Mouse (Mus musculus) liver, adult 2 months (tissue): ENCODE measurements at regions not wholly inside any gene's neighbourhood (a gene's known extent, or its start where the extent isn't known, plus 50 kb on each side); places are given as distances from the start of the nearest gene placed in this dataset.

Source experiments
- DNase-seq: peaks from one replicate; pipeline ENCODE4 v3.0.0-alpha.2; 2011; ENCODE audit warnings: low read depth, low spot score; ENCODE audit errors: extremely low read depth
- H3K27ac ChIP-seq: fragments of 200-500 bp; replicated peaks from 2 replicates; pipeline ENCODE4 v1.5.1; 2012; ENCODE audit warnings: low read depth, mild to moderate bottlenecking, control low read depth, inconsistent platforms, low read length; ENCODE audit not compliant: insufficient read depth
- H3K27me3 ChIP-seq: fragments of 200-500 bp; 2 replicates; pipeline ENCODE4 v1.6.1; 2012; ENCODE audit warnings: mild to moderate bottlenecking, moderate library complexity, low read length, inconsistent platforms; ENCODE audit not compliant: control insufficient read depth, insufficient read depth
- H3K36me3 ChIP-seq: fragments of 200-500 bp; 2 replicates; pipeline ENCODE4 v1.6.1; 2012; ENCODE audit warnings: low read length, inconsistent platforms; ENCODE audit not compliant: control insufficient read depth, insufficient read depth
- H3K4me1 ChIP-seq: fragments of 200-500 bp; 2 replicates; pipeline ENCODE4 v1.6.1; 2011; ENCODE audit warnings: low read length; ENCODE audit not compliant: control insufficient read depth, insufficient read depth
- H3K4me3 ChIP-seq: fragments of 200-500 bp; 2 replicates; pipeline ENCODE4 v1.5.1; 2011; ENCODE audit warnings: low read depth, mild to moderate bottlenecking, control low read depth, low read length, moderate library complexity; ENCODE audit not compliant: insufficient read depth
- H3K79me2 ChIP-seq: fragments of 200-500 bp; 2 replicates; pipeline ENCODE4 v1.6.1; 2012; ENCODE audit warnings: inconsistent platforms, mild to moderate bottlenecking, low read length, moderate library complexity; ENCODE audit not compliant: control insufficient read depth, insufficient read depth
- H3K9ac ChIP-seq: fragments of 200-500 bp; 2 replicates; pipeline ENCODE4 v1.6.1; 2012; ENCODE audit warnings: low read depth, mild to moderate bottlenecking, control low read depth, inconsistent platforms, low read length
- CTCF ChIP-seq: fragments of 200-500 bp; IDR thresholded peaks from 2 replicates; pipeline ENCODE4 v1.5.1; 2011; ENCODE audit warnings: low read depth, low read length, control low read depth
- POLR2A ChIP-seq: fragments of 200-500 bp; IDR thresholded peaks from 2 replicates; pipeline ENCODE4 v1.6.1; 2011; ENCODE audit warnings: low read length, control low read depth; ENCODE audit not compliant: insufficient read depth; ENCODE audit errors: extremely low read depth
- WGBS: fragments of 180-500 bp; shearing (Covaris S2); methylation state at CpG from one replicate; pipeline ENCODE4 v1.1.7; 2018; 5-methylcytosine and 5-hydroxymethylcytosine counted together

DNA sequence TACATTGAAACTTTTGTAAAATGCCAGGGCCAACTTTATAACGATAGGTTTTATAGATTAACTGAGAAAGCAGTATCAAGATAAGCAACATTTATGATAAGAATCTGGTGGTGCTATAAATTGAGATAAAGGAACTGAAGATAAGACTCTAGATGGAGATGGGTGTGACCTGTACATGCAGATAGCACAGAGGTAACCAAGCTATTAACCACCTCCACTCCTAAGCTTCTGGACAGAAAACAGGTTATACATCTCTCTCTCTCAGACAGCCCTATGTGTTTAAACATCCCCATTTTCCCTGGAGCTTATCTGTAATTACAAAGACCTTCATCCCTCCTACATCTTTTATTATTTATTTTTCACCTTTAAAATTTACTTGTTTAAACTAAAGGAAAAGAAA lies 590.5 kb upstream of the Nrg3 start:
- no peaks in the 10 kb centered on the region for H3K4me1 ChIP-seq
- WGBS: 77% methylated on average over 1 of the region's 1 CpGs
- no peak for TF ChIP-seq POLR2A
- TF ChIP-seq CTCF: no peak
- H3K9ac ChIP-seq: no peak overlapping the region
- H3K27me3 ChIP-seq: no peaks in the 10 kb centered on the region
- no peak overlapping the region for H3K27ac ChIP-seq
- no peaks in the 10 kb centered on the region for H3K36me3 ChIP-seq
- no peak for DNase-seq
- no peak overlapping the region for H3K4me3 ChIP-seq
- H3K79me2 ChIP-seq: no peaks in the 10 kb centered on the region

DNA sequence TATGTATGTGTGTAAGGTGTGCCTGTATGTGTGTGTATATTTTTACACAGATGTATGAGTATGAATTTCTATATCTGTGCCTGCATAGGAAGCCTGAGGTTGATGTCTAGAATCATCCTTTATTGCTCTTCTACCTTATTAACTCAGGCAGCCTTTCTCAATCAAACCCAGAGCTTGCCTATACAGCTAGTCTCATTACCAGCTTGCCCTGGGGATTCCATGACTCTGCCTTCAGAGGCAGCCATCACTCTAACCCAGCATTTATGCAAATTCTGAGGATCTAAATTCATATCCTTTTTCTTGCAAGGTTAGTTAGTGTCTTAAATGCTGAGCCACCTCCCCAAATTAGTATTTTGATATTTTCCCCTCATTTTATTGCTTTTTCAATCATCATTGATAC lies 569.0 kb upstream of the Nrg3 start:
- DNase-seq: no peak
- no peaks in the 10 kb centered on the region for H3K36me3 ChIP-seq
- no peaks in the 10 kb centered on the region for H3K79me2 ChIP-seq
- H3K27me3 ChIP-seq: no peaks in the 10 kb centered on the region
- no peak for TF ChIP-seq POLR2A
- no peaks in the 10 kb centered on the region; the same call in 1 of the 2 replicates for H3K4me1 ChIP-seq
- H3K9ac ChIP-seq: no peak overlapping the region
- H3K27ac ChIP-seq: no peak overlapping the region
- no peak overlapping the region for H3K4me3 ChIP-seq

DNA sequence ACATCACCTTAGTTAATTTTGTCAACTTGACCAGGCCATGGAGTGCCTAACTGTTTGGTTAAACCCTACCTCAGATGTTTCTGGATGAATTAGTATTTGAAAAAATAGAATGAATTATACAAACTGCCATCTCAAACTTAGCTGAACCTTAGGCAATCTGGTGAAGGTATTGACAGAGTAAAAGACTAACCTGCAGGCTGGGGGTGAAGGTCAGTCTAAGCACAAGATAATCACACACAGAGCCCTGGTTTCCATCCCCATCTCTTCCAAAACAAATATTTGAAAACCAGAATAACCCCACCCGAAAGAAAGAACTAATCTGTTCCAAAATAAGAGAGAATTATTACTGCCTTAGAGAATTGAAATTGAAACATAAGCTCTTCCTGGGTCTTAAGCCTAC lies 563.3 kb upstream of the Nrg3 start:
- 15% methylated on average over 1 of the region's 1 CpGs for WGBS

DNA sequence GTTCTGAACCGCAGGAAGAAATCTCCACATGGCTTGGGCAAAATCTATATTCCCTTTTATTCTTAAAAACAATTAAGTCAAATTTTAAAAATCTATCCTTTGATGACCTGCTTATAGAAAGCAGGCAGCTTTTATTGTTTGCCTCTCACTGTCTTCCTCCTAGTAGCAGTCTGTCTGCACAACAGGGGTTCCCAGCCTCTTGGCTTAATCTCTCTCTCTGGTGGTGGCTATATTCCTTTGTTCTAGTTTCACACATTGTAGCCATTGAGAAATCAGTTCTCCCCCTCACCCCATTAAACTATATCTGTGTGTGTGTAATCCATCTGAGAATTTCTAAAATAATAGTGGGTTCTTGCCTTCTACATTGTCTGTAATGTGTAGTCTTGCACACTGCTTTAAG lies 542.4 kb upstream of the Nrg3 start:
- H3K4me3 ChIP-seq: no peak overlapping the region
- H3K27ac ChIP-seq: no peak overlapping the region
- H3K9ac ChIP-seq: no peak overlapping the region
- no peaks in the 10 kb centered on the region for H3K27me3 ChIP-seq
- no peaks in the 10 kb centered on the region for H3K36me3 ChIP-seq
- H3K4me1 ChIP-seq: no peaks in the 10 kb centered on the region
- TF ChIP-seq POLR2A (no peak), CTCF (no peak)
- 94% methylated on average over 1 of the region's 1 CpGs for WGBS
- DNase-seq: no peak
- H3K79me2 ChIP-seq: no peaks in the 10 kb centered on the region

More for the DNA sequence above, 563.3 kb upstream of the Nrg3 start:
- Histone ChIP-seq H3K4me1 (no peaks in the 10 kb centered on the region; the same call in 1 of the 2 replicates), H3K9ac (no peak overlapping the region), H3K79me2 (no peaks in the 10 kb centered on the region), H3K36me3 (no peaks in the 10 kb centered on the region), H3K27ac (no peak overlapping the region), H3K27me3 (no peaks in the 10 kb centered on the region), H3K4me3 (no peak overlapping the region)
- TF ChIP-seq POLR2A (no peak), CTCF (no peak)
- peak; percentile 97 for DNase-seq

DNA sequence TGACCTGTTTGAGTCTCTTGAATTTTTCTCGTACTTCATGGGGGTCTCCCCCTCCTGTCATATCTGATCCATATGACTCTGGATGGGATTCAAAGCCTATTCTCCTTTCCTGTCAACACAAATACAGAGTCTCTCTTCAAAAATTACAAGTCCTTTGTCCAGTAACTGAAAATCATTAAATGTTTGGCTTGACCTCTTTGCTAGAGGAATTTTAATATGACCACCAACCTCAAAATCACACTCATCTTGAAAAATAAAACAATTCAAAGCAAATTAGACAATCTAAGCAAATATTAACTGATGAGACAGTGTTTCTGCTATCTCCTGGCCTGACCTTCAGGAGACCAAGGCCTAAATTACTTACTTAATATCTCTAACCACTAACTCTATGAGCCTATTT lies 541.8 kb upstream of the Nrg3 start:
- Histone ChIP-seq H3K36me3 (no peaks in the 10 kb centered on the region), H3K79me2 (no peaks in the 10 kb centered on the region), H3K27ac (no peak overlapping the region), H3K4me3 (no peak overlapping the region), H3K27me3 (no peaks in the 10 kb centered on the region), H3K4me1 (no peaks in the 10 kb centered on the region), H3K9ac (no peak overlapping the region)
- TF ChIP-seq POLR2A (no peak), CTCF (no peak)
- no peak for DNase-seq
- WGBS: 70% methylated on average over 1 of the region's 1 CpGs

DNA sequence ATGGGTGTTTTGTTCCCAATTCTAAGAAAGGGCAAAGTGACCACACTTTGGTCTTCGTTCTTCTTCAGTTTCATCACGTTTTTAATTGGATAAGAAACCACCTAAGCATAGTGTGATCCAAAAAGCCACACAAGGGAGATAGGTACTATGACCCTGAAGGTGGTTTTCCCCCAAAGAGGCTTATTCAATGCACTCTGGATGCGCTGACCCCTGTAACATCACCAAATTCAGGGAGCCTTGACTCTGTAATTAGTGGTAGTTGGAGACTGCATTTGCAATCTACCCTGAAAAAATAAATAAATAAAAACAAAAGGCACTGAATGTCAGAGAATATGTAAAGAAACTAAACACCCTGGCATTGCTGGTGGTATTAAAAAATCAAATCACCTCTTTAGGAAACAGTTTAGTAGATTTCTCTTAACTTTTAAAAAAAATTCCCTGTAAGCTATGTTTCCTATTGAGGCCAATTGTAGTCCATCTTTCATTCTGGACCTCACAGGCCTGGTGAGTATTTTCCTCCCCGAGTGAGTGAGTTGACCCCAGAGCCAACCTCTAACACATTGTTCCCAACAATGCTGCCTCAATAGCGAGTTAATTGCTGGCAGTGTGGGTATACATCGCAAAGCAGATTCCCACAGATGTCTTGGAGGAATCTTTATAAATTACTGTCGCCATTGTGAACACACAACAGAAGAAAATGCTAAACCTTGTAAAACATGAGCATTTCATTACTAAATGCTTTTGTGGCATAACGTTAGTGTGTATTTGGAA lies 537.1 kb upstream of the Nrg3 start:
- no peak overlapping the region for H3K9ac ChIP-seq
- WGBS: 75% methylated on average over 8 of the region's 8 CpGs
- no peaks in the 10 kb centered on the region for H3K4me1 ChIP-seq
- H3K79me2 ChIP-seq: no peaks in the 10 kb centered on the region
- H3K36me3 ChIP-seq: no peaks in the 10 kb centered on the region
- DNase-seq: no peak
- no peak for TF ChIP-seq CTCF
- no peak for TF ChIP-seq POLR2A
- H3K27ac ChIP-seq: no peak overlapping the region
- H3K4me3 ChIP-seq: no peak overlapping the region
- H3K27me3 ChIP-seq: no peaks in the 10 kb centered on the region
